Mouse (Mus musculus) bone marrow macrophage, adult 2 months (primary cell): ENCODE measurements at regions not wholly inside any gene's neighbourhood (a gene's known extent, or its start where the extent isn't known, plus 50 kb on each side); places are given as distances from the start of the nearest gene placed in this dataset.

Source experiments
- CTCF ChIP-seq: IDR thresholded peaks from 2 replicates; pipeline ENCODE4 v1.5.1; 2012; ENCODE audit warnings: low read depth, mild to moderate bottlenecking, low read length, moderate library complexity
- POLR2A ChIP-seq: IDR thresholded peaks from 2 replicates; pipeline ENCODE4 v1.6.1; 2012; ENCODE audit warnings: mild to moderate bottlenecking, low read depth, low read length, borderline replicate concordance

GRCm38 (mm10) chr14:102372994-102373567, 609.4 kb downstream of the Kctd12 start:
- TF ChIP-seq CTCF (no peak), POLR2A (no peak)
